Mouse (Mus musculus) lung, adult 2 months (tissue): ENCODE measurements at regions not wholly inside any gene's neighbourhood (a gene's known extent, or its start where the extent isn't known, plus 50 kb on each side); places are given as distances from the start of the nearest gene placed in this dataset.

Experiments
- DNase-seq: peaks from one replicate; pipeline ENCODE4 v3.0.0; 2022
- H3K4me1 ChIP-seq: fragments of 200-500 bp; 2 replicates; pipeline ENCODE4 v1.6.1; 2011; ENCODE audit warnings: low read length; ENCODE audit not compliant: control insufficient read depth, insufficient read depth
- H3K4me3 ChIP-seq: fragments of 200-500 bp; replicated peaks from 2 replicates; pipeline ENCODE3; 2011; ENCODE audit warnings: low read depth, mild to moderate bottlenecking, control low read depth, low read length; ENCODE audit errors: extremely low read depth
- CTCF ChIP-seq: fragments of 200-500 bp; IDR thresholded peaks from 2 replicates; pipeline ENCODE4 v1.5.1; 2011; ENCODE audit warnings: mild to moderate bottlenecking, low read length, control low read depth; ENCODE audit not compliant: insufficient read depth
- POLR2A ChIP-seq: fragments of 200-500 bp; IDR thresholded peaks from 2 replicates; pipeline ENCODE4 v1.6.1; 2011; ENCODE audit warnings: low read depth, mild to moderate bottlenecking, control low read depth, low read length, borderline replicate concordance; ENCODE audit errors: extremely low read depth
- WGBS: fragments of 180-500 bp; shearing (Covaris S2); methylation state at CpG from one replicate; pipeline ENCODE4 v1.1.7; 2018; 5-methylcytosine and 5-hydroxymethylcytosine counted together

- Histone ChIP-seq H3K4me1 (no peaks in the 10 kb centered on the region), H3K4me3 (no peak overlapping the region)
- TF ChIP-seq POLR2A (no peak), CTCF (no peak)
- 29% methylated on average over 13 of the region's 13 CpGs for WGBS
- DNase-seq = no peak
Observed at GRCm38 (mm10) chr8:92136413-92136812, 221.0 kb upstream of the Irx5 start.

GRCm38 (mm10) chr8:92134434-92134833, 223.0 kb upstream of the Irx5 start:
- no peaks in the 10 kb centered on the region for H3K4me1 ChIP-seq
- TF ChIP-seq CTCF (no peak), POLR2A (no peak)
- 71% methylated on average over 5 of the region's 5 CpGs for WGBS
- no peak for DNase-seq
- no peak overlapping the region for H3K4me3 ChIP-seq

GRCm38 (mm10) chr8:92133484-92134406, 223.7 kb upstream of the Irx5 start:
- TF ChIP-seq POLR2A = no peak
- no peak for TF ChIP-seq CTCF
- DNase-seq = no peak
- 68% methylated on average over 24 of the region's 24 CpGs for WGBS
- Histone ChIP-seq H3K4me3 (no peak overlapping the region), H3K4me1 (no peaks in the 10 kb centered on the region)

- 89% methylated on average over 4 of the region's 4 CpGs for WGBS
- H3K4me3 ChIP-seq = no peak overlapping the region
- no peaks in the 10 kb centered on the region for H3K4me1 ChIP-seq
- DNase-seq = no peak
- TF ChIP-seq CTCF (no peak), POLR2A (no peak)
Observed at GRCm38 (mm10) chr8:92132949-92133348, 224.5 kb upstream of the Irx5 start.

GRCm38 (mm10) chr8:92132526-92132925, 224.9 kb upstream of the Irx5 start:
- DNase-seq = no peak
- Histone ChIP-seq H3K4me1 (no peaks in the 10 kb centered on the region), H3K4me3 (no peak overlapping the region)
- whole genome bisulfite sequencing = 83% methylated on average over 5 of the region's 5 CpGs
- TF ChIP-seq CTCF = no peak
- no peak for TF ChIP-seq POLR2A

- H3K4me3 ChIP-seq = no peak overlapping the region
- no peaks in the 10 kb centered on the region; the same call in 1 of the 2 replicates for H3K4me1 ChIP-seq
- WGBS = 43% methylated on average over 8 of the region's 8 CpGs
- TF ChIP-seq CTCF = no peak
- TF ChIP-seq POLR2A = no peak
- DNase-seq = no peak
Observed at GRCm38 (mm10) chr8:92130025-92130557, 227.3 kb upstream of the Irx5 start.

GRCm38 (mm10) chr8:92129241-92130015, 228.0 kb upstream of the Irx5 start:
- Histone ChIP-seq H3K4me1 (no peaks in the 10 kb centered on the region; the same call in 1 of the 2 replicates), H3K4me3 (no peak overlapping the region)
- DNase-seq = peak; percentile 59
- WGBS = 34% methylated on average over 6 of the region's 6 CpGs
- TF ChIP-seq CTCF = no peak

- Histone ChIP-seq H3K4me1 (no peaks in the 10 kb centered on the region; the same call in 1 of the 2 replicates), H3K4me3 (no peak overlapping the region)
- no peak for DNase-seq
- TF ChIP-seq CTCF = no peak
- no peak for TF ChIP-seq POLR2A
- 69% methylated on average over 3 of the region's 3 CpGs for WGBS
Observed at GRCm38 (mm10) chr8:92125631-92126030, 231.8 kb upstream of the Irx5 start.

GRCm38 (mm10) chr8:92121296-92121695, 236.1 kb upstream of the Irx5 start:
- H3K4me3 ChIP-seq = no peak overlapping the region
- 48% methylated on average over 2 of the region's 2 CpGs for WGBS
- DNase-seq = no peak
- H3K4me1 ChIP-seq = no peaks in the 10 kb centered on the region
- TF ChIP-seq POLR2A = no peak
- no peak for TF ChIP-seq CTCF
